Mouse (Mus musculus) lung, postnatal 0 days (tissue): ENCODE data around the gene Jak1.

Experiments
- CTCF ChIP-seq: IDR thresholded peaks from 2 replicates; pipeline ENCODE4 v1.5.1; 2016; ENCODE audit warnings: antibody characterized with exemption, mild to moderate bottlenecking
- EP300 ChIP-seq: IDR thresholded peaks from 2 replicates; pipeline ENCODE4 v1.6.1; 2016; ENCODE audit warnings: antibody characterized with exemption, mild to moderate bottlenecking, control low read depth

- TF ChIP-seq CTCF (no peak), EP300 (no peak)
Observed at GRCm38 (mm10) chr4:101246569-101246968, 18.5 kb downstream of the Jak1 start.
